Mouse (Mus musculus): ENCODE data around the gene Scn9a.

DNA sequence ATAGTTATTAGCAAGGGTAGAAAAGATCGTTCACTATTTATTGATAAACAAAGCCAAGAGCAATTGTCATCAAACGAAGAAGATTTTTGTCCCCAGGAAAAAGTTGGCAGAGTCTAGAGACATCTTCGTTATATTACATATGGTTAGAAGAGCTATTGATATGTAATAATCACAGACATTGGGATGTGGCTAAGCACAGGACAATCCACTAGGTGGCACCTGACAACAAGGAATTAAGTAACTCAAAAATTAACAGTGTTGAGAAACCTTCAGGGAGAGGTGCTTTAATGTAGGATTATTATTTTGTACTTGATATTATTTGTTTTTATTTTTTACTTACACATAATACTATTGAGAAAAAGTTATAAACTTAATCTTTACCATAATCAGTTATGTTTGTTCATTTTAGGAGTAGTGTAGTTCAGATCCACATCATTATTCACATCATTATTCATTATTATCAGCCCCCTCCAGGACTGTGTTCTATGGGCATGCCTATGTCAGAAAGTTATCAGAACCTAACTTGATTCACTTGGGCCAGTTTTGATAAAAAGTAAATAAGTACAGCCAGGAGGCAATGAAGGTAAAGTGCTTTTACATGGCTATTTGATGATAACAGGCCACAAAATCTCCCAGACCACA lies 161.5 kb downstream of the Scn9a start:
- TF ChIP-seq GATA1 (IDR thresholded peaks at IDR 0.05; ENCODE audit: borderline replicate concordance, low read length) (no peak), FLI1 (IDR thresholded peaks at IDR 0.05; ENCODE audit: low read length) (no peak)
